Mouse (Mus musculus) right cerebral cortex, postnatal 25 days (tissue): ENCODE measurements around the gene Sppl3.
A peak's percentile ranks its signal among the peaks of the same experiment; 100 is the strongest.

Experiments
- DNase-seq: peaks from one replicate; pipeline ENCODE4 v3.0.0; 2022

Gene Sppl3

GRCm38 (mm10) chr5:115010577-115011216, at the start of gene Sppl3:
Sppl3 (plus strand) TSS chr5:115011137.
- DNase-seq, result peak; percentile 94

- DNase-seq, result no peak
Observed at GRCm38 (mm10) chr5:114961590-114962360, 49.2 kb upstream of the Sppl3 start.

- DNase-seq, result no peak
Observed at GRCm38 (mm10) chr5:114964315-114964966, 46.5 kb upstream of the Sppl3 start.

- no peak for DNase-seq
Observed at GRCm38 (mm10) chr5:114964967-114965898, 45.7 kb upstream of the Sppl3 start.

GRCm38 (mm10) chr5:114967523-114968268, 43.2 kb upstream of the Sppl3 start:
- no peak for DNase-seq

- no peak for DNase-seq
Observed at GRCm38 (mm10) chr5:114968651-114969050, 42.3 kb upstream of the Sppl3 start.

GRCm38 (mm10) chr5:114969064-114969463, 41.9 kb upstream of the Sppl3 start:
- DNase-seq, result no peak

- DNase-seq, result no peak
Observed at GRCm38 (mm10) chr5:114969609-114970215, 41.2 kb upstream of the Sppl3 start.

GRCm38 (mm10) chr5:114970824-114971227, 40.1 kb upstream of the Sppl3 start, which contains the start of gene Hnf1a:
Hnf1a (minus strand) TSS chr5:114971094.
- DNase-seq, result no peak

GRCm38 (mm10) chr5:114972201-114972600, 38.7 kb upstream of the Sppl3 start:
- DNase-seq, result no peak

GRCm38 (mm10) chr5:114973131-114973530, 37.8 kb upstream of the Sppl3 start:
- no peak for DNase-seq

- no peak for DNase-seq
Observed at GRCm38 (mm10) chr5:114976935-114977334, 34.0 kb upstream of the Sppl3 start.

GRCm38 (mm10) chr5:114978473-114978872, 32.5 kb upstream of the Sppl3 start:
- DNase-seq, result no peak

- no peak for DNase-seq
Observed at GRCm38 (mm10) chr5:114978888-114979249, 32.1 kb upstream of the Sppl3 start.

GRCm38 (mm10) chr5:114979250-114980121, 31.5 kb upstream of the Sppl3 start:
- peak; percentile 75 for DNase-seq

GRCm38 (mm10) chr5:114980122-114980748, 30.7 kb upstream of the Sppl3 start:
- no peak for DNase-seq

- no peak for DNase-seq
Observed at GRCm38 (mm10) chr5:114982001-114982400, 28.9 kb upstream of the Sppl3 start.

GRCm38 (mm10) chr5:114985074-114985473, 25.9 kb upstream of the Sppl3 start:
- DNase-seq, result no peak

- no peak for DNase-seq
Observed at GRCm38 (mm10) chr5:114996447-114996846, 14.5 kb upstream of the Sppl3 start.

GRCm38 (mm10) chr5:114997327-114997726, 13.6 kb upstream of the Sppl3 start:
- DNase-seq, result no peak
